Mouse (Mus musculus): ENCODE data around the gene Tmem150a.

The Tmem150a gene

DNA sequence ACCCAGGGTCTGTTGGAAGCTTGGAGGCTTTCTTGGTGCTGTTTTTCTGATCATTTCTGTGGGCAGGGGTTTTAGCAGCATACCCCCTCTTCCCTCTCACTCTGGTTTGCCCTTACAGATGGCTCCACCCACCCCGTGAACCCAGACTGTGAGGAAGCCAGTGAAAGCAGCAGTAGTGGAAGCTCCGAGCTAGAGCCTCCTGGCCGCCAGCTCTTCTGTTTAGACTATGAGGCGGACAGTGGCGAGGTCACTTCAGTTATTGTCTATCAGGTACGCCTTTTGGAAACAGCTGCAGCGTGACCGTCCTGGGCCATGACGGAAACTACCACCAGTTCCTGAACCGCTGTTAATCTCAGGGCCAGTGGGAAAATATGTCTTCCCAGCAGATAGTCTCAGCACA is 6.8 kb upstream of the Tmem150a start:
- ATAC-seq (ENCODE audit: insufficient number of reproducible peaks, low FRiP score, low TSS enrichment), result no peak

- no peak for ATAC-seq (ENCODE audit: insufficient number of reproducible peaks, low FRiP score, low TSS enrichment)
These were observed 5.0 kb upstream of the Tmem150a start for GRCm38 (mm10) chr6:72350214-72350613.

DNA sequence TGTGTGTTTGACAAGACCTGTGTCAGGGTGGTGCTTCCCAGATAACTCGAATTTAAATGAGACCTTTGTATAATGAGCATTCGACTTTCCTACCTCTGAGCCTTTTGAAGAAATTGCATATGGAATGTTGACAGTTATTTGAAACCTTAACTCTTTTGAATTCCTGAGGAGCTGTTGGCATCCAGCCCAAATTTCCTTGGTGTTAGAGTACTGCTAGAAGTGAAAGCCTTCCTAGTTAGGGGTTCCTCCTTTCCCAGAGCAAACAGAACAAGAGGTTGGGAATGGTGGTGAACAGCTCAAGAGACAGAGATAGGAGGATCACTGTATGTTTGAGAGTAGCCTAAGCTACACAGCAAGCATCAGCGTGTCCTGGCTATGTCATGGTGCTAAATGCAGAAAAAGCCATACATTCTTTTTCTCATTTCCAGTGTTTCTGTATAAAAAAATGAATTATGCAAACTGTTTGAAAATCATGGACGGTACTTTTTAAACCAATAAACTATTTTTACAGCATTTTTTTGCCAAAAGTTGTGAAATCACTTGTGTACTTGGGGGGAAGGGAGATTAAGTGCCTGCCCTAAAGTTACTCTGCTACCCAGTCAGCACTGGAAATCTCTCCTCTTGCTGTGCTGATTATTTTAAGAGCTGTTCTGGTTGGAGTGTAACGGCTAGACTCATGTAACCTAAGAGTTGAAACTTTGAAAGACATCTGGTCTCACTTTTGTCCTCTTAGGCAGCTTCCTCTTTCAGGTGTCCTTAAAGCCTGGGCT is 2.4 kb upstream of the Tmem150a start:
- ATAC-seq (ENCODE audit: insufficient number of reproducible peaks, low FRiP score, low TSS enrichment), result no peak

GRCm38 (mm10) chr6:72354025-72354424 is 1.2 kb upstream of the Tmem150a start:
- no peak for ATAC-seq (ENCODE audit: insufficient number of reproducible peaks, low FRiP score, low TSS enrichment)

DNA sequence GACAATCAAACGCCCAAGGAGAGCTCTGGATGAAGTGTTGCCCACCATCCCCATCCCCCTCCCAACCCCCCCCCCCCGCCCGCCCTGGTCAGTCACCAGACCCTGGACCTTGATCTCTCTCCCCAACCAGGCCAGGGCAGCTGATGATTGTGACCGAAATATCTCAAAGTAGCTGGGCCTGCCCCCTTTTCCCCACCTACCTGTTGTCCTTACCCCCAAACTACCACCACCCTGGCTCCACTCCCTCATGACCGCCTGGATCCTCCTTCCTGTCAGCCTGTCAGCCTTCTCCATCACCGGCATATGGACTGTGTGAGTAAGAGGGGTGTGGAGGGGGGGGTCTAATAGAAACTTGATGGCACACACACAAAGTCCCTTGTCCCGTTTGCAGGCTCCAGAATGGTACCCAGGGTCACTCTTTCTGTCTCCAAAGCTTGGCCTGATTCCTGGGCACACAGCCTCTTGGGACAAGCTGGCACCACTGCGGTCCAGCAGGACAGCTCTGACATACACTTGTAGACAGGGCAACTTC is 820 bp downstream of the Tmem150a start:
- ATAC-seq (ENCODE audit: insufficient number of reproducible peaks, low FRiP score, low TSS enrichment), result no peak

DNA sequence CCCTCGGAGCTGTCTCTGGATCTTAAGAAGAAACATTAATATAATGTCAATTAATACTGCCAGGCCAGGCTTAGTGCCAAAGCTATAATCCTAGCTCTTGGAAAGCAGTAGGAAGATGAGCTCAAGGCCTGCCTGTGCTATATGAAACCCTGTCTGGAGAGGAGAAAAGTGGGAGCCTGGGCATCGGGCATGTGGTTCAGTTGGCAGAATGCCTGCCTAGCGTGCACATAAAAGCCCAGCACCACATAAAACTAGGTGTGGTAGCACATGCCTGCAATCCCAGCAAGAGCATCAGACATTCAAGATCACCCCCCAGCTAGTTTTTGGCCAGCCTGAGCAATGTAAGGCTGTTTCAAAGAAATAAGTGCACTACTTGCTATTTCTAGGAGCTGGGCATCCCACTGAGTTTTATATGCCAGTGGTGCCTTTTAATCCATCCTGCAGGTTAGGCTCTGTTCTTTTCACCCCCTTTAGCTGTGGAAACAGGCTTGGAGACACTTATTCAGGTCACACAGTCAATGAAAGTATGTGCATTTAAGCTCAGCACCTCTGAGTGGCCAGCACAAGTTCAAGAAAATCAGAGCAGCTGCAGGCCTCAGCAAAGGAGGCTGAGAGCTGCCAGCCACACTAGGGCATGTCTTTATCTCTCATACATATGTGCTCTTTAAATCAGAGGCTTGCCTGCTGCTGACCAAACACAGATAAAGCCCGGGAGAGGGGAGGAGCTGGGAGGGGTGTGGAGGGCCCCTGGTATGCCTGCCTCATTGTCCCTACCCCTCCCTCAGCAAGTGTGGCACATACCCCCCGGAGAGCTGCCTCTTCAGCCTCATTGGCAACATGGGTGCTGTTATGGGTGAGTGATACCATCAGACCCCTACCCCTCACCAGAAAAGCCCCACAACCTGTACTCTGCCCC is 2.2 kb downstream of the Tmem150a start:
- no peak for ATAC-seq (ENCODE audit: insufficient number of reproducible peaks, low FRiP score, low TSS enrichment)

GRCm38 (mm10) chr6:72358086-72358764 is 3.0 kb downstream of the Tmem150a start:
- ATAC-seq (ENCODE audit: insufficient number of reproducible peaks, low FRiP score, low TSS enrichment), result no peak

DNA sequence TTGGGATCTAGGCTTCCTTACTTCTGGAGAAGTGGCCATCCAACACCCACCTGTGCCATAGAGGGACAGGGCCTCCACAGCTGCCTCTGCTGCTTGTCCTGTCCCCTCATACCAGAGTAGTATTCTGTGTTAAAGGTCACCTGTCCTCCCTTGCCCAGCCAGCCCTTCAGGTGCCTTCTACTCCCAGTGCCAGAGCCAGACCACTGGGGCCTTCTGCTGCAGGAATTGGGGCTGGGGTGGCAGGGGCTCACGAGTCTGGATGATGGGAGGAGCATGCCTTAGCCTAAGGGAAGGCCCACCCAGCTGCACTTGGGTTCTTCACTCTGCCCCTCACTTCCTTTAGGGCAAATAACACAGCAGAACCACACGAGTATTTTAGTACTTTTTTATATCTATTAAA is 4.1 kb downstream of the Tmem150a start:
- ATAC-seq (ENCODE audit: insufficient number of reproducible peaks, low FRiP score, low TSS enrichment), result no peak

DNA sequence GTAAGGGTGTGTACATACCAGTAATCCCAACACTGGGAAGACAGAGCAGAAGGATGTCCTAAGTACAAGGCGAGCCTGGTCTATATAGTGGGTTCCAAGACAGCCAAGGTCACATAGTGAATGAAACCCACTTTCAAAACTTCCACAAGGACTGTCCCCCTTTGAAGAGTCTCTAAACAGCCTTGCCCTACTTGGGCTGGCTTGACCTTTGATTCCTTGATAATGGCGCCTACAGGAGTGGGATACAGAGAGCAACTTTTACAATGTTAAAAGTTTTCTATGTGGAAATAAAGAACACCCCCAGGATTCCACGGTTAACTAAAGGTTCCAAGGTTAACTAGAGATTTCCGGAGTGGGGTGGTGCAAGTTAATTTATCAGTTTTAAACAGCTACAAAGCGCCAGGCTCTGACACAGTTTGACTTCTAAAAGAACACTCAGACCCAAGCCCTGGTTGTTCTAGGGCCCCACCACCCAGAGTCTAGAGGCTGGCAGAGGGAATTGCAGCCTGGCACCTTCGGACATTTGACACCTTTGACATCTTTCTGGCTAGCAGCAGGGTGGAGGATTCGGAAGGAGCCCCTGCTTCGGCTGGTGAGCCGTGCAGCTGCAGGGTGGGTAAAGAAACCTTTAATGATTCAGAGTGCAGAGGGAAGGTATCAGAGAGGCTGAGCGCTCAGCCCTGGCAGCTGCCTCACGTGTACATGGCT is 4.8 kb downstream of the Tmem150a start:
- ATAC-seq (ENCODE audit: insufficient number of reproducible peaks, low FRiP score, low TSS enrichment), result no peak

- ATAC-seq (ENCODE audit: insufficient number of reproducible peaks, low FRiP score, low TSS enrichment), result no peak
These were observed 5.3 kb downstream of the Tmem150a start for GRCm38 (mm10) chr6:72360599-72360935.

- ATAC-seq (ENCODE audit: insufficient number of reproducible peaks, low FRiP score, low TSS enrichment), result no peak
These were observed 5.9 kb downstream of the Tmem150a start for GRCm38 (mm10) chr6:72361121-72361551.

GRCm38 (mm10) chr6:72362132-72363028 is 7.1 kb downstream of the Tmem150a start:
- peak; percentile 98 for ATAC-seq (ENCODE audit: insufficient number of reproducible peaks, low FRiP score, low TSS enrichment)

DNA sequence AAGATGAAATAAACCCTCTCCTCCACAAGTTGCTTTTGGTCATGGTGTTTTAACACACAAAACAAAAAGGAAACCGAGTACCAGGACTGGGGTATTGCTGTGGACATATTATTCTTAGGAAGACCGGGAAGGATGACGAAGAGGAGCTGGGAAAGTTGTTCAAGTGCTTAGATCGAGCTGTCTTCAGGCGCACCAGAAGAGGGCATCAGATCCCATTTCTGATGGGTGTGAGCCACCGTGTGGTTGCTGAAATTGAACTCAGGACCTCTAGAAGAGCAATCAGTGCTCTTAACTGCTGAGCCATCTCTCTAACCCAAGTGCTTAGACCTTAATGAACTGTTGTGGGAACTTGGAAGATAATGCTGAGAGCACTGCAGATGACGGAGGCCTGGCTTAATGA is 8.8 kb downstream of the Tmem150a start:
- no peak for ATAC-seq (ENCODE audit: insufficient number of reproducible peaks, low FRiP score, low TSS enrichment)

DNA sequence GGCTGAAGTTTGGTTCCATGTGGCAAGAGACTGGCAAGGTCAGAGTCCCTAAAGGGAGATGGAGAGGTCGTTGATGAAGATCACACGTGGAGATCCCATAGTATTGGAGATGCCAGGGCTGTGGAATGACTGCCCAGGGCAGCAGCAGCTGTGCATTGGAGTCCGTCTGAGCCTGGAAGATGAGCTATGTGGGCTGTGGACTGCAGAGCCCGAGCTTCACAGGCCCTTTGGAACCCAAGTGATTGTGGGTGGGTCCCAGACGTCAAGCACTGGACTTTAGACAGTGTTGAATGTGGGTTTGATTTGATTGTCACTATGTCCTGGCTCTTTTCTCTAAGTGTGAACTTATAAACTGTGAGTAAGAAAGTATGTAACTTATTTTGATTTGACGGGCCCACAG is 9.7 kb downstream of the Tmem150a start:
- no peak for ATAC-seq (ENCODE audit: insufficient number of reproducible peaks, low FRiP score, low TSS enrichment)

DNA sequence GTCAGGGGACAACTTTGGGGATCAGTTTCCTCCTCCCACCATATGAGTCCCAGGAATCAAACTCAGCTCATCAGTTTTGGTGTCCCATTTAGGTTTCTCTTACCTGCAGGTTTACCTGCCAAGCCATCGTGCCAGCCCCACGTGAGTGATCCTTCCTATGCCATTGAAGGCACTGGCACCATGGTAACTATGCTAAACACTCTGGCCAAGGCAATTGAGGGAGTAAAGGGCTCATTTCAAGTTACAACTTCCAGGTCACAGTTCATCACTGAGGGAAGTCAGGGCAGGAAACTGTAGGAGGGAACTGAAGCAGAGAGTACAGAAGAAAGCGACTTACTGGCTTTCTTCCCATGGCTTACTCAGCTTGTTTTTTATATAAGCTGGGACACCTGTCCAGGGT is 11.1 kb downstream of the Tmem150a start:
- no peak for ATAC-seq (ENCODE audit: insufficient number of reproducible peaks, low FRiP score, low TSS enrichment)

- no peak for ATAC-seq (ENCODE audit: insufficient number of reproducible peaks, low FRiP score, low TSS enrichment)
These were observed 11.7 kb downstream of the Tmem150a start, which contains the start of gene Rnf181 for GRCm38 (mm10) chr6:72366844-72367443. TSS of gene Rnf181 (minus strand) at chr6:72366956.

GRCm38 (mm10) chr6:72367460-72367974 is 12.3 kb downstream of the Tmem150a start:
- no peak for ATAC-seq (ENCODE audit: insufficient number of reproducible peaks, low FRiP score, low TSS enrichment)

DNA sequence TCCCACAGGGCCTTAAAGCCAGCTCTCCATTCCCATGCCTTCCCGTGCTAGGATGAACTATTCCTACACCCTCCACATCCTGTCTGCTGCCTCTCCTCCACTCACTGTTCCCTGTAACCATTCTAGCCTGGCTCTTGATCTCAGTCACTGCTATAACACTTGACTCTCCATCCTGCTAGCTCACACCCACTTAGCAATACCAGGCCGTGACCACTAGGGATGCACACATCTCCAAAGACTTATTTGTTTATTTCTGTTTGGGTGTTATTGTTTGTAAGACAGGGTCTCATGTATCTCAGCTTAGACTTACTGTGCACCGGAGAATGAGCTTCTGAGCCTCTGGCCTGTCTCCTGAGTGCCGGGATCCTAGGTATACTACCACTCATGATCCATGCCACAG is 14.3 kb downstream of the Tmem150a start:
- no peak for ATAC-seq (ENCODE audit: insufficient number of reproducible peaks, low FRiP score, low TSS enrichment)
